Comparison of ENCODE assay signal across 8 mouse cellular contexts in the genomic region with DNA sequence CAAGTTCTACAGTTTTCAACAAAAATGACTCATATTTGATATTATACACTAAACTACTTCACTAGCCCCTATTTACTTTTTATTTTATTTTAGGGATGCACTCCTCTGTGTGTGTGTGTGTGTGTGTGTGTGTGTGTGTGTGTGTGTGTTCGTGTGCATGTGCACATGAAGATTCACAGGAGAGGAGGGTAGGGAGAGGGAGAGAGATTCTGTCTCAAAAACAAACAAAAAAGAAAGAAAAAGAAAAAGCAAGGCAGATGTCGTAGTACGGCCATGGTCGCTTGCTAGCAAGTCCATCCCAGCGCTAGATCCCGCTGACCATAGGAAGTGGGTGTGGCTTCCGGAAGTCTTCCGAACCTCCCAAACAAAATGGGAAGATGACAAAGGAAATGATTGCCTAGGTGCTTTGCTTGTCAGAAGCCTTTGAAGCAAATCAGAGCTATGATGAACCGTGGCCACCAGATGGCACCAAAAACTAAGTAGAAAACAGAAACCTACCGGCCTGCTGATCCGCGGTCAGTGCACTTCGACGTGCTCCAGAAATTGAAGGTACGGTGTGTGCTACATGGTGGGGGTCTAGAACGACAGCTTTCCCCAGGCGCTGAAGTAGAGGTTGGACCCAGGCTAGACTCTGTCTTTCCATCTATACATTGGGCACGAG. TPM values are rescaled to one million over a fixed set of nuclear protein-coding genes. Genes with fewer than 3 reads are reported as not detected.
DNase-seq lines count a peak whose midpoint lies in the region; ATAC-seq and TF ChIP-seq lines count a peak whose summit lies in the region.

No protein-coding gene starts in this region.

- H3K9ac ChIP-seq in forebrain, embryonic 15.5 days (replicated peaks): 0 out of 2 replicates have a peak overlapping the region, but pooled peaks have one; percentile 28
- peak overlapping the region; percentile 32; the same call in 1 of the 2 replicates for H3K9ac ChIP-seq in neural tube, embryonic 14.5 days (replicated peaks; ENCODE audit: low read depth, low read length)

- H3K4me2 ChIP-seq in forebrain, embryonic 15.5 days (replicated peaks): peak overlapping the region; percentile 42
- peak overlapping the region; percentile 40 for H3K4me2 ChIP-seq in neural tube, embryonic 14.5 days (ENCODE audit: low read depth, low read length)

- WGBS in forebrain, embryonic 15.5 days: 3% methylated on average over 18 of the region's 18 CpGs
- WGBS in neural tube, embryonic 14.5 days: 6% methylated on average over 18 of the region's 18 CpGs

- H3K36me3 ChIP-seq in G1E (replicated peaks): no peaks in the 10 kb centered on the region
- H3K36me3 ChIP-seq in forebrain, embryonic 15.5 days: no peaks in the 10 kb centered on the region
- no peaks in the 10 kb centered on the region for H3K36me3 ChIP-seq in neural tube, embryonic 14.5 days (ENCODE audit: control insufficient read depth, insufficient read depth, low read length)
- H3K36me3 ChIP-seq in testis, adult 2 months (ENCODE audit: control insufficient read depth, insufficient read depth, low read length): no peaks in the 10 kb centered on the region

- peak; percentile 39 for DNase-seq in G1E (ENCODE audit: low spot score)
- DNase-seq in cerebellum, adult 11-12 months: peak; percentile 74
- DNase-seq in heart, postnatal 25 days (ENCODE audit: low spot score): peak; percentile 31
- peak; percentile 82 for DNase-seq in layer of hippocampus, adult 11-12 months (ENCODE audit: low spot score)
- DNase-seq in lung, adult 18-20 months: peak; percentile 78 to 83

- TF ChIP-seq POLR2A in testis, adult 2 months (IDR thresholded peaks at IDR 0.05; ENCODE audit: control insufficient read depth, low read depth, low read length): no peak

- ATAC-seq in G1E (ENCODE audit: extremely low read depth, insufficient number of reproducible peaks, low FRiP score, poor library complexity, severe bottlenecking): peak; percentile 28; the same call in 1 of the 2 replicates
- ATAC-seq in forebrain, embryonic 15.5 days (replicated peaks): peak; percentile 73
- ATAC-seq in neural tube, embryonic 14.5 days (ENCODE audit: low read depth): peak; percentile 80

- no peak overlapping the region; the same call in 1 of the 2 replicates for H3K4me3 ChIP-seq in G1E (ENCODE audit: low read depth, low read length)
- peak overlapping the region; percentile 30 for H3K4me3 ChIP-seq in forebrain, embryonic 15.5 days
- H3K4me3 ChIP-seq in neural tube, embryonic 14.5 days (ENCODE audit: low read depth, low read length): peak overlapping the region; percentile 16; the same call in 1 of the 2 replicates
- H3K4me3 ChIP-seq in testis, adult 2 months (ENCODE audit: control insufficient read depth, low read depth, low read length): no peak overlapping the region; the same call in 1 of the 2 replicates

- H3K27me3 ChIP-seq in G1E (ENCODE audit: insufficient read depth, low read length): peaks cover 12% of the 10 kb centered on the region
- no peaks in the 10 kb centered on the region for H3K27me3 ChIP-seq in forebrain, embryonic 15.5 days
- H3K27me3 ChIP-seq in neural tube, embryonic 14.5 days (ENCODE audit: control insufficient read depth, insufficient read depth, low read length): no peaks in the 10 kb centered on the region
- no peaks in the 10 kb centered on the region for H3K27me3 ChIP-seq in testis, adult 2 months (ENCODE audit: control insufficient read depth, insufficient read depth, low read length)

- H3K4me1 ChIP-seq in G1E (ENCODE audit: insufficient read depth, low read depth, low read length): peaks cover 23% of the 10 kb centered on the region
- no peaks in the 10 kb centered on the region for H3K4me1 ChIP-seq in forebrain, embryonic 15.5 days
- no peaks in the 10 kb centered on the region for H3K4me1 ChIP-seq in neural tube, embryonic 14.5 days (ENCODE audit: control insufficient read depth, insufficient read depth, low read length)
- peaks cover 9% of the 10 kb centered on the region for H3K4me1 ChIP-seq in testis, adult 2 months (ENCODE audit: control insufficient read depth, insufficient read depth, low read length)

- intact Hi-C loops in heart, postnatal 25 days (cut with DNase I): loop anchor here (1.0 kb wide), 1 partner anchor 154 kb away; no protein-coding TSS in a partner anchor

- peak; percentile 57; the same call in 1 of the 2 replicates for TF ChIP-seq CTCF in G1E (IDR thresholded peaks at IDR 0.05; ENCODE audit: low read depth, low read length)
- TF ChIP-seq CTCF in testis, adult 2 months (IDR thresholded peaks at IDR 0.05; ENCODE audit: control insufficient read depth, insufficient read depth, insufficient replicate concordance, low read depth, low read length): peak; percentile 52; the same call in 1 of the 2 replicates

- no peaks in the 10 kb centered on the region for H3K9me3 ChIP-seq in G1E (replicated peaks)
- no peaks in the 10 kb centered on the region for H3K9me3 ChIP-seq in forebrain, embryonic 15.5 days
- no peaks in the 10 kb centered on the region for H3K9me3 ChIP-seq in neural tube, embryonic 14.5 days (ENCODE audit: control insufficient read depth, low read length)

- no peak overlapping the region for H3K27ac ChIP-seq in forebrain, embryonic 15.5 days (replicated peaks)
- H3K27ac ChIP-seq in neural tube, embryonic 14.5 days (ENCODE audit: low read depth, low read length): no peak overlapping the region
- no peak overlapping the region for H3K27ac ChIP-seq in testis, adult 2 months (ENCODE audit: control insufficient read depth, insufficient read depth, low read depth, low read length)

RNA-seq across cellular contexts. Expression of a gene that starts 20.1 kb away (rescaled TPM):
- not detected in 2 replicates for total RNA-seq in G1E (2014; fragmentation: Nextera tagmentation)
- 0.11 and 0.12 TPM in 2 replicates for total RNA-seq in G1E (2017)
- not detected in 2 replicates for polyA plus RNA-seq in G1E (2012)
- 0.08 TPM in 2 replicates for polyA plus RNA-seq in forebrain, embryonic 15.5 days (2015; fragmentation: Nextera tagmentation; extraction: Ambion mirVana)
- not detected for total RNA-seq in heart, postnatal 25 days (2021)
- 0.11 TPM in 1 of 2 replicates, not detected in the other for polyA plus RNA-seq in neural tube, embryonic 14.5 days (2014; fragmentation: Nextera tagmentation; extraction: Ambion mirVana)
- 1.6 and 1.7 TPM in 2 replicates for polyA plus RNA-seq in testis, adult 2 months (2012; rRNA removed)

RNA-seq across cellular contexts. Expression of a gene that starts 36.6 kb away (rescaled TPM):
- total RNA-seq in G1E (2014; fragmentation: Nextera tagmentation): 98.9 and 119 TPM in 2 replicates
- 52.6 and 60.1 TPM in 2 replicates for total RNA-seq in G1E (2017)
- 32.2 and 47.7 TPM in 2 replicates for polyA plus RNA-seq in G1E (2012)
- 110 TPM in 2 replicates for polyA plus RNA-seq in forebrain, embryonic 15.5 days (2015; fragmentation: Nextera tagmentation; extraction: Ambion mirVana)
- 10 to 100 TPM; 63.6 to 66.5 TPM for total RNA-seq in heart, postnatal 25 days (2021)
- 90.0 and 109 TPM in 2 replicates for polyA plus RNA-seq in neural tube, embryonic 14.5 days (2014; fragmentation: Nextera tagmentation; extraction: Ambion mirVana)
- polyA plus RNA-seq in testis, adult 2 months (2012; rRNA removed): 3.9 and 4.1 TPM in 2 replicates

Comparison
In these comparisons a context has a peak if more than half of its experiments do, and no peak if none do; other contexts are left out.
1. ATAC-seq: peak in every context shown above with its lines; median percentile 80 in neural tube, embryonic 14.5 days; 73 in forebrain, embryonic 15.5 days; 28 in G1E.
2. DNase-seq: peak in every context shown above with its lines; median percentile 82 in layer of hippocampus, adult 11-12 months; 80 in lung, adult 18-20 months; 74 in cerebellum, adult 11-12 months; 39 in G1E; 31 in heart, postnatal 25 days.
3. H3K4me3 ChIP-seq: peak in forebrain, embryonic 15.5 days (single experiment) and neural tube, embryonic 14.5 days (single experiment); none in G1E (single experiment) and testis, adult 2 months (single experiment).